Mouse (Mus musculus): ENCODE measurements at regions not wholly inside any gene's neighbourhood (a gene's known extent, or its start where the extent isn't known, plus 50 kb on each side); places are given as distances from the start of the nearest gene placed in this dataset.

GRCm38 (mm10) chrX:145672776-145673175 is 167.8 kb upstream of the Amot start:
- peak; percentile 0 for DNase-seq (ENCODE audit: low spot score)

DNA sequence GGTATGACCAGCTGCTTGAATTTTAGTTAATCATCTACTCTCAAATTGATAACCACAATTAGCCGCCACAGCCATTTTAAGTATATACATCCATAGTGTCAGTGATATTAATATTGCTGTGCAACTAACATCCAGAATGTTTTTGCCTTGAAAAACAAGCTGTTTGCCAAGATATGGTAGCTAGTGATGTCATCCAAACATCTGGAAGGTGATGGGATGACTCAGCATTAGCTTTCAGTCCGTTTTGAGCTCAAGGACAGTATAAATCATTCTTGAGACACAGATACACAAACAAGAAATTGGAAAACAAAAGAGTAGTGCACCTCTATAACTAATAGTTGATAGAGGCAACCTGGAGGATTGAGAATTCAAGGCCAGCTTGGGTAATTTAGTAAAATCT is 146.7 kb upstream of the Amot start:
- no peak for DNase-seq (ENCODE audit: low spot score)

DNA sequence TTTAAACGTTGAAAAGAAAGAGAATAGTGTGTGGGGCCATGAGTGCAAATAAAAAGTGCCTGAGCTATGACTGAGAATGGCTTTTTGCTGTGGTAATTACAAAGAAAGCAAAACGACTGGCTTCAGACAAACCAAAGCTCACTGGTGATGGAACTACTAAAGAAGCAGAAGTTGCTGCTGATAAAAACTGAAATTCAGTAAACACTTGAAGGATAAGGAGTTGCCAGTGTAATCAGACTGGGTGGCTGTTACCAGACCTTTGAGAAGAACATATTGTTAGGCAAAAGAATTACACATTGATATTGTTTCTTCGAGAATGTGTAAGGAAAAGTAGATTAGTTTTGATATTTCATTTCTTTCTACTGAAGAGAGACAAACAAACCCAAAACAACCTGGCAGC is 114.7 kb upstream of the Amot start:
- DNase-seq (ENCODE audit: low spot score): no peak

DNA sequence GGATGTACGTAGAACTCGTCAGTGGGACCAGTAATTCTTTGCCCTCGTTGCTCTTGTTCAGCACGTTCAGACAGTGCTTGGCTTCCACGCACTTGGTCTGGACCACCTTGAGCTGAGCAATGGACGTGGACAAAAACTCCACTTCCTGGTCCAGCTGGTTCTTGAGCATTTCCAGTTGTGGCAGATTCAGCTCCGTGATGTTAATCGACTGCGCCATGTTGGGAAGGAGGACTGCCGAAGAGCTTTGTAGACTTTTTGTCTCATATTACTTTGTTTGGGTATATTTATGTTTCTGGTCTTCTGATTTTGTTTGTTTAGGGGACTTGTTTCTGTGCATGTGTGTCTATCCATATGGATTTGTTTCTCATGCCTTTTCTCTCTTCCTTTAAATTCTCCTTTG is 97.1 kb upstream of the Amot start:
- no peak for DNase-seq (ENCODE audit: low spot score)

- DNase-seq (ENCODE audit: low spot score): no peak
Observed at GRCm38 (mm10) chrX:145590733-145591132, 85.8 kb upstream of the Amot start.

- DNase-seq (ENCODE audit: low spot score): no peak
Observed at GRCm38 (mm10) chrX:145567528-145567927, 62.5 kb upstream of the Amot start.

DNA sequence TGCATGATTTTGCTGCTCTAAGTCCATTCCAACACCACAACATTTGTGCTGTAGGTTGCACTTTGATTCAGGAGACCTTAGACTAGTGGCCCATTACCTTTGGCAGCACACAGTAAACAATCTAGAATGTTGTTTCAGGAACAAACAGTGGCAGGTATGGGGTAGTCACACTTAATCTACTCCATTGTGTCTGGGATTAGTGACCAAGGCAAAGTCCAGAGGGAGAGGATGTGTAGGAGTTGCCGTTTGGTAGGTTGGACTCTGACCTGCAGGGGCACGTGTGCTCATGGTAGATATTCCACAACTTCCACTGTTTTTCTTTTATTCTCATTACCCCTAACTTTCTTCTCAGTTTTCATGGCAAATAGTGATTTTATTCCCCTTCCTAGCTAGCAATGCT is 62.1 kb upstream of the Amot start:
- no peak for DNase-seq (ENCODE audit: low spot score)

GRCm38 (mm10) chrX:145558881-145559280 is 53.9 kb upstream of the Amot start:
- DNase-seq (ENCODE audit: low spot score): no peak

Measured in left cerebral cortex, adult 11 months (tissue).